Mouse (Mus musculus) adrenal gland, adult 8-10 months (tissue): Measurements from ENCODE around the gene Boll. TPM values are rescaled to one million over a fixed set of nuclear protein-coding genes. Genes with fewer than 3 reads are reported as not detected.

Source experiments
- DNase-seq: peaks from one replicate; pipeline ENCODE4 v3.0.0; 2022
- total RNA-seq, 4 experiments: library from RNA; stranded (reverse); gene quantifications; 2 replicates each; pipeline ENCODE4 v1.2.4; 2022

Boll gene
- total RNA-seq, 4 experiments from 2014 or later = 0.23 to 0.28 TPM; not detected in 2

DNA sequence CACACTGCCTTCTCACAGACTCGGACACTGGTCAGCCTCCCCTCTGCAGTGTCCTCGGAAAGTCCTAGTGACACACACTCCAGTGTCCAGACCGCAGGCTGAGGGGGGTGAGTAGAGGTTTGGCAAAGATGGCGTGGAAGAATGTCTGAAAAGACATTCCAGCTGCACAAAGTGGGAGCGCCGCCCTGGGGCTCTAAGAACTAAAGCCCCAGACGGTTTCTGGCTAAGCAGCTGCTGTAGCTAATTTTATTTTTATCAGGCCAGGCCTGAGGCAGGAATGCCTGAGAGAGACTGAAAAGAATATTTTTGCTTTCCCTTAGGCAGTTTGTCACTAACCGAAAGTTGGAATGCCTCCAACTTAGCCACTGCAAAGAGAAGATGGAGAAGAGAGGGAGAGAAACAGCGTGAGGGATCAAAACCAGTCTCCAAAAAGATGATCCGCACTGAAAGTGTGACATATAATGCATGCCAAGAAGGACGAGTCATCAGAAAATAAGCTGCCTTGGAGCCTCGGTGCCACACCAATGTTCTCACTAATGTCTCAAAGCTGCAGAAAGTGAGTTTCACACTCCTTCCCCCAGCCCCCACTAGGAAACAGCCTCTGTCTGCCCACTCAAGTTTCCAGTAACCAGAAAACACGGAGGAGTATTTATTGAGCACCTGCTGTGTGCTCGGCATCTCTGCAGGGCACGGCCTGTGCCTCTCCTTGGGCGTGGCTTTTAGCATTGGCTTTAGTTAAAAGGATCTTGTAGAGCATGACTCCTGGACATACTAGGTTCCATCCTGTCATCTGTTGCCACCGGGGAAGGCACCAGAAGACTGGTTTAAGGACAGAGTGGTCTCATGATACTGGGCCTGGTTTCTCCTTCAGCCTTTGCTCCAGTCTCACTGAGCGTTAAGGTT, 161.2 kb downstream of the Boll start:
- peak; percentile 53 for DNase-seq

DNA sequence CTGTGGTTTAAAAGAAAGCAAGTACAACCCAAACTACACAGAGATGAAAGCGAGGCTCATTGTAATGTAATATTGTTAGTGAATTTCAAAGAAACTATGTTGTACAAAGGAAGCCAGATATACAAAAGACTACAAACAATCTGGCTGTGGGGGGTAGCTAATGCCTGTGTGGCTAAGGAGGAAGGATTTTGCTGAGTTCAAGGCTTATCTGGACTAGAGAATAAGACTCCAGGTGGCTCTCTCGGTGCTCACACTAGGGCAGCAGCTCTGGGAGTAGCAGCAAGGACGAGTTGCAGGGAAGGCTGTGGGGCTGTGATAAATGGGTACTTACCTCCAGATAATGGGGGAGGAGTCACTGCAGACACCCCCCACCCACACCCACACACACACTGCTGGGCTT, 164.6 kb downstream of the Boll start:
- no peak for DNase-seq

Other genes starting within 250 kb of the Boll start
- 100 to 1,000 TPM; 120 to 399 (median 199) TPM for gene Mob4, start 232.2 kb downstream of the Boll start, total RNA-seq
- gene Rftn2, start 136.7 kb downstream of the Boll start, total RNA-seq = 10 to 100 TPM; 20.8 to 37.2 (median 30.9) TPM
- gene Mars2, start 126.3 kb downstream of the Boll start, total RNA-seq = 1 to 10 TPM; 6.3 to 7.4 (median 7.0) TPM
- 1 to 10 TPM; 4.7 to 9.0 (median 6.6) TPM for gene Plcl1, start 42.5 kb upstream of the Boll start, total RNA-seq